Mouse (Mus musculus) monocyte, adult 5-6 weeks (primary cell): ENCODE measurements around the gene Osbpl5. TPM values are rescaled to one million over a fixed set of nuclear protein-coding genes. Genes with fewer than 3 reads are reported as not detected.
"Not testable (repeated sequence)": the region's sequence is repeated elsewhere in the genome, so short reads cannot be mapped to it uniquely, and the experiment has no call there.

Experiments used
- ATAC-seq: fragments of 153-309, 156-312 bp; replicated peaks from 2 replicates; pipeline ENCODE4 v1.8.0; 2017; ENCODE audit warnings: mild to moderate bottlenecking; ENCODE audit not compliant: low TSS enrichment, insufficient number of reproducible peaks, severe bottlenecking, poor library complexity, low FRiP score
- total RNA-seq: library from RNA; stranded (forward); fragments of 200-1000, 200-491, 200-594 nt; gene quantifications from 3 replicates; pipeline ENCODE4 v1.2.3, GENCODE M21; 2017

Gene Osbpl5
- total RNA-seq, 1 experiment from 2014 or later, result 16.1 TPM

DNA sequence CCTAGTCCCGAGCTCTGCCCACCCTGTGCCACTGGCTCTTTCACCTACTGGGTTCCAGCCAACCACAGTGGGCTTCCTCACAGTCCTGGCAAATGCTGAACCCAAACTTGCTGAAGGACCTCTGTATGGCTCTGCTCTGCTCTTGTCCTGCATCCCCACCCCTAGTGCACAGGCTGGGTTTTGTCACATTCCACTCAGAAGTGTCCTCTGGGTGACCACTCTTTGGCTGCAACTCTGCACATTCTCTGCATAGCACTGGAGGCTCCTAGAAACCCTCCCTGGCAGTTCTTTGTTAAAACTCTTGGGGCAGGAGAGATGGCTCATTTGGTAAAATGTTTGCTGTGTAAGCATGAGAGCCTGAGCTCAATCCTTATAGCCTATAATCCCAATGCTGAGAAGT lies 39.0 kb downstream of the Osbpl5 start:
- ATAC-seq, result no peak

DNA sequence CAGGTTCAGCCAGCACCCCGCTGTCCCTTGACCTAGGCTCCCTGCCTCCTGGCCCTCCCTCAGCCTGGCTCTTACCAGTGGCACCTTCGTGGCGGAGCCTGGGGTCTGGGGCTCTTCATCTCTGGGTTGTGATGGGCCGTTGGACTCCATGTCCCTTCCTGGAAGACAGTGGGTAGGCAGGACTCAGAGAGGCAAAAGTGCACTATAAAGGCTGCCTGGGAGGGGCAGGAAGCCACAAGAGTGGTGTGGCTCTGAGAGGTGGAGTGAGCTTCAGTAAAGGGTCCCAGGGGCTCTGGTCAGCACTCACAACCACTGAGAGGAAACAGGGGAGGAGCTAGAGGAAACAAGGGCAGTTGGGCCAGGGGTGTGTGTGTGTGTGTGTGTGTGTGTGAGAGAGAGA lies 43.4 kb downstream of the Osbpl5 start:
- 0 out of 2 replicates have a peak, but pooled peaks have one; percentile 27 for ATAC-seq

DNA sequence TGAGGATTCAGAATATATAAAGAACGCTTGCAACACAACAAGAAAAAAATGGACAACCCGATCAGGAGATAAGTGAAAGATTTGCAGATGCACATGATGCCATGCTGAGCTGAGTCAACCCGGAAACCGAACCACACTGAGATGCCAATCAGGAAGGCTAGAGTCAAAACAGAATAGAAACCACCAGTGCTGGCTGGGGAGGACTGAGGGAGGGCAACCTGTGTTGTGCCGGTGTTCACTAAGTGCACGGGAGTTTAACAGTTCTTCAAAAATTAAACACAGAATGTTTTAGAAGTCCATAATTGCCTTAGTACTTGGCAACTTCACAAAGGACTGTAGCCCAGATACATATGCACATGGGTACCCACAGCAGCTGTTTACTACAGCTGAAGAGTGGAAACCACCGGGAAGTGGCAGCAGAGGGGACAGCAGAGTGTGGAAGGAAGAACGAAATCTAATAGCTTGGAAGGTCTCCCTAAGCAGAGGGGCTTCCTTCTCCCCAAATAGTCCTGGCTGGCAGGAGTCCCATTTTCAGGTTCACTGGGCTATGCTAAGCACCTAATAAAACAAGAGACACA lies 43.9 kb downstream of the Osbpl5 start:
- 0 out of 2 replicates have a peak, but pooled peaks have one; percentile 33 for ATAC-seq

DNA sequence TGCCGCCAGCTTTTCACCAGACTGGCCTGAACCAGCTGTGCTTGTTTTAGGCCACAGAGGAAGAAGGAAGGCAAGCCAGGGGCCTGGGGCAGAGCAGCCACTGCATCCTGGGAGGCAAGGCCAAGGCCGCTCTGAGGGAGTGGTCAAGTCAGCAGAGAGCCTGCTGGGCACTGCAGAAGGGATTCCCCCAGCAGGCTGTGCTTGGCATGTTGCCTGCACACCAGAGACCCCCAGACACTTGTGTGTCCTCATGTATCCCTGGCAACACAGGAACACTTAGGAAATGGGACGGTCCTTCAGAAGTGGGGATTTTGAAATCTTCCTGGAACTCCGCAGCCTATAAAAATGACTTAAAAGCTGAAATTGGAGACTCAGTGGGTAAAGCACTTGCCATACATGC lies 44.8 kb downstream of the Osbpl5 start:
- ATAC-seq, result no peak

DNA sequence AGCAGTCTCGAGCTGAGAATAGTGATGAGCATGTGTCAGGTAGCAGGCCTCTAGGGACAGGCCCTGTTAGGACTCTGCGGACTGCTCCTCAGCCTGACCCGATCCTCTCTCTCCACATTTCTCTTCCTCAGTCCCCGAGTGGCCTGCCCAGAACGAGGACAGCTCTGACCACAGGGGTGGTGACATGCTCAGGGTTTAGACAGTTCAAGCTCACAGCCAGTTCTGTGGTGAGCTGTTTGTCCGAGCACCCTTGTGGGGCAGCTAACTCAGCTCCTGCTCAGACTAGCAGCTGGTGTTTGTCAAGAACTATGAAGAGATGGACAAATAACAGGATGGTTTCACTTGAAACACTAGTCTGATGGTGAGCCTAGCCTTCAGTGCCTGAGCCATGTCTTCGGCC lies 45.4 kb downstream of the Osbpl5 start:
- ATAC-seq, result no peak

DNA sequence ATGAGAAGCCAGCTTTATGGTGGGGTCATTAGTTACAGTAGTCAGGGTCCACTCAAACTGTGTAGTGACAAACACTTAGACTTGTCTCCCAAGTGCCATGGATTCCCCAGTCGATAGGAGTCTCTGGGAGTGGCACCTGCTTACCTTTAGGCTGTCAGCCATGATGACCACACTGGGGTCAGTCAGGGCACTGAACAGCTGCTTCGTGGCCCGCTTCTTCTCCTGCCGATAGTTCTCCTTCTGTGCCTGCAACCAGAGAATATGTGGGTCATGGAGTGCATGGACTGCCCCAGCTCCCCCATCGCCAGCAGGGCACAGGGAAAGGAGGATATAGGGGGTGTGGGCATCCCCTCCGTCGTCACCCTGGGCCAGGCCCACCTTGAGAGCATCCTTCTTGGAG lies 47.4 kb downstream of the Osbpl5 start:
- ATAC-seq, result no peak

DNA sequence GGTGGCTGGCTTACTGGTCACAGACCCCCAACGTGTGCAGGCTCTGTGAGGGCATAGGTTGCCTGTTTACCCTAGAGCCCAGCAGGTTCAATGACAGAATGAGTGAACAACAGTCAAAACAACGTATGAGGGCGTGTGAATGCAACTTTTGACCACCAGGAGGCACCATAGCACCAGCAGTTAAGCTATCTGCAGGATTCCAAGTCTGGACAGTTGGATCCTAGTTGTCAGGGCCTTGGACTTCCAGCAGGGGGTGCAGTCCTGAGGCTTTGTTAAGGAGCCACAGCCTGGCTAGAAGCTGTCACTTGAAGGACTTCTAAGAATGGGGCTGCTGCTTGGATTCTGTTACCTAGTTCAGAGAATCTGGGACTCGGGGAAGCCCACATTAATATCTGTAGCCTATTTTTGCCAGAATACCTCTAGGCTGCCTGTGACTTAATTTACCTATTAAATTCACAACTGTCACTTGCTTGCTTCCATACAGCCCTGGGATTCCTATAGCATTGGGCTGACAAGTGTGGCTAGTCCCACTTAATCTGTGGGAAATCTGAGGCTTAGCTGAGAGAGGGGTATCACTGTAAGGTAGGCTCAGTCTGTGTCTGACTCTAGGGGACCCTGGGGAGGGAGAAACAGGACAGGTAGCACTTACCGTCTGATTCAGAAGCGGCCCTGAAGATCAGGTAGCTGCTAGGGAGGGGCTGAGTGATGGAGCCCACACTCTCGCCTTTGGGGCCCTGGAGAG lies 49.9 kb downstream of the Osbpl5 start:
- peak; percentile 83 for ATAC-seq

DNA sequence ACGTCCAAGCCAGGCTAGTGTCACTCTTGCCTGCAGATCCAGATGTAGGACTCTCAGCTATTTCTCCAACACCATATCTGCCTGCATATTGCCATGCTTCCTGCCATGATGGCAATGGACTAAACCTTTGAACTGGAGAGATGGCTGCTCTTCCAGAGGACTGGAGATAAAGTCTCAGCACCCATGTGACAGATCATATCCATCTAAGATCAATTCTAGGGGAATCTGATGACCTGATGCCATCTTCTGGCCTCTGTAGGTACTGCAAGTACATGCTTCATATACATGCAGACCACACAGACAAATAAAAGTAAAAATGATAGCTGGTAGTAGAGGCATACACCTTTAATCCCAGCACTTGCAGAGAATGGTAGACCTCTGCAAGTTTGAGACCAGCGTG lies 60.6 kb downstream of the Osbpl5 start:
- ATAC-seq, result no peak; the same call in 1 of the 2 replicates

DNA sequence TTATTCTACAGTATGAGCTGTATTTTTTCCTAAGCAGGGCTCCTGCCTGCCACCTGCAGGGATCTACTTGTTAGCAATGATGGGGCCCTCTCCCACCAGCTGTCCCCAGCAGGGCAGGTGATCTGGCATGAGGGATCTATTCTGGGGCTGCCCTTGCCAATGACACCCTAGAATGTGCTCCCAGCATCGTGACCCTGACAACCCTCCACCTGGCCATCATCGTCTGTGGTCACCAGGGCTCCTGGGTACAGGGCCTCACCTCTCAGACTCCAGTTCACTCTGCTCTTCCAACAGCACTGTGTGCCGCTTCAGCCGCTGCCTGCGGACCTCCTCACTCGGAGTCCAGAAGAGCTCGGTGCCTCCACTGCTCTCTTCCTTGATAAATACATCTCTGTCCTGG lies 62.2 kb downstream of the Osbpl5 start:
- no peak for ATAC-seq

DNA sequence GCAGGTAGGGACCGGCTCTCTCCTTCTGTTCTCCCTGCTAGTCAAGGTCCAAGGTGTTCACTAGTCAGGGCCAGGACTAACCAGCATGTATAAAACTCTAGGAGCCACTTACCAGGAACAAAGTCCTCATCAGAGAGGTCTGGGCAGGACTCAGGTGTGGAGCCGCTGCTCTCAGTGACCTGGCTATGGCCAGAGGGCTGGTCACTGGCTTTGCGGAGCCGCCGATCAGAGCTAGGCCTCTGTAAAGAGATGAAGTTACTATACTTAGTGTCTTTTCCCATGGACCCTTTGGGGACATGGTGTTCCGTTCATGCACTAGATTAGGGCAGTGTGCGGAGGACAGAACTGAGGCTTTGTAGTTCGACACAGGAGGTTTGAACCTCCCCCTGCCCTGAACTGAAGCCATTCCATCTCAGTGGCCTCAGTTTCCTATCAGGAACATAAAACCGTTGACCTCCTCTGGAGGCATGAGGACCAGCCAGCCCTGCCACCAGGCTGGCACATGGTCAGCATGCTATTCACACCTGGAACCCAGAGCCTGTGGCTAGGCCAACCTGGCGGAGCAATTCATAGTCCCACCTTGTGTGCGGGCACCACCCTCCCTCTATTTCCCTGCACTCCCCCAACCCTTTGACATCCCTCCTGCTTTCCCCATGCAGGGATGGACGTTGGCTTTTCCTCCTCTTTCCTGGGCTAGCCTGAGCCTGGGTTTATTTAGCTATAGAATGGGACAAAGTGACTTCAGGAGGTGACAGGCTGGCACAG lies 63.9 kb downstream of the Osbpl5 start:
- ATAC-seq, result no peak

DNA sequence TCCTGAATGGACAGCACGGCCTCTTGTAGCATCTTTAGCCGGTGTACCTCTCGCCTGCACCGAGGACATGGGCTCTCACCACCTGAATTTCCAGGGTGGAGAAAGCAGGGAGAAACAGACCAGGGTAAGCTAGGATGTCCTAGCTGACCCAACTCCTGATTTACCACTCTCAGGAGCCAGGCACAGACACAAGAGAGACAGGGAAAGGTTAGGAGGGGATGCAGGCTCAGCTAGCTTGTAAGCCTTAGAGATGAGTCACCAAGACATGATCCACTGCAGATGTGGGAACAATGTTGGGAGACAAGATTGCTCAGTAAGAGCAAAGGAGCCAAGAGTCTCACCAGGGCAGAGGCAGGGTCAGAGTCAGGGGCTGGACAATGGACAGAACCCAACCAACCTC lies 64.9 kb downstream of the Osbpl5 start:
- ATAC-seq, result no peak

DNA sequence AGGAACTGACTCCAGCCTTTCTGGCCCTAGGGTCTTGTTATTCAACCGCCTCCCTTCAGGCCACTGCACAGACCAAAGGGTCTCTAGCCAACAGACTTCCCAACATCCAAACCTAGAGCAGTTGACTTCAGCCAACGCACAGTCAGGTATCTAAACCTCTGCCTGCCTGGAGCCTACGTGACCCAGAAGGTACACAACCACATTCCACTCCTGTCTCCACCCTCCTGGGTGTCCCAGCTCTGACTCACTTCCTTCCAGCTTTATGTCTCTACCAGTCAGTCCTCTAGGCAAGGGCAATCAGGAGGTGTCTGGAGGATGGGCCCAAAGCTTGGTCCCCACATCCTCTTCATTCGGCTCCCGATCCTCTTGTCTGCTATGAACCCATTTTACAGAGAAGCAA lies 65.6 kb downstream of the Osbpl5 start:
- ATAC-seq, result no peak

DNA sequence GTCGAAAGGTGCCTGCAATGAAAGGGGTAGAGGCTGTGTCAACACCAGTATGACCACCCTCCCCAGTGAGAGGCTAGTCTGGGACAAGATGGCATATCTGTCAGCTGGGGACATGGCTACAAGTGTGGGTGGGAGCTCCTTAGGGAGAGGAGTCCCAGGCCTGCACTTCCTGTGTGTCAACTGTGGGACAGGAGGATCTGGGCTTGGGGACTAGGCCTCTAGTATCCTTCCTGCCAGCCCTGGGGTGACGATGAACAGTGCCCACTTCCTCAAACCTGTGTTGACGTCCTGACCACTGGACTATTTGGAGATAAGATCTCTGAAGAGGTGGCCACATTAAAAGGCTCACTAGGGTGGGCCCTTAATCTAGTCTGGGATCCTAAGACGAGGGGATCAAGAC lies 66.8 kb downstream of the Osbpl5 start:
- no peak for ATAC-seq

DNA sequence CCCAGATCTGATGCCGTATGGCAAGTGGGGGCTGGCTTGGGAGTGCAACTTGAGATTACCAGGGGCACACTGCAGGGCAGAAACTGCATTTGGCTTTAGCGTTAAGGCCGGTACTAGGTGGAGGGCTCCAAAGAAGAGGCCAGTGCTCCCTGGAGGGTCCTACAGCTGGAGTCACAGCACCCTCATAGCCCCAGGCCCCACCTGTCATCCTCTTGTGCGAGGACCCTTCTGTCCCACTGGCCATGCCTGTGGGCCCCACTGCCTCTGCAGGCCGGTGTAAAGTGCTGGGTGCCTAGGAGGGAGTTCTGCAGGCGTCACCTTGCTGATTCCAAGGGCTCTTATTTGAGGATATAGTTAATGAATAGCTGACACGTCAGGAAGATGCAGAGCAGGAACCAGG lies 67.3 kb downstream of the Osbpl5 start:
- no peak for ATAC-seq

DNA sequence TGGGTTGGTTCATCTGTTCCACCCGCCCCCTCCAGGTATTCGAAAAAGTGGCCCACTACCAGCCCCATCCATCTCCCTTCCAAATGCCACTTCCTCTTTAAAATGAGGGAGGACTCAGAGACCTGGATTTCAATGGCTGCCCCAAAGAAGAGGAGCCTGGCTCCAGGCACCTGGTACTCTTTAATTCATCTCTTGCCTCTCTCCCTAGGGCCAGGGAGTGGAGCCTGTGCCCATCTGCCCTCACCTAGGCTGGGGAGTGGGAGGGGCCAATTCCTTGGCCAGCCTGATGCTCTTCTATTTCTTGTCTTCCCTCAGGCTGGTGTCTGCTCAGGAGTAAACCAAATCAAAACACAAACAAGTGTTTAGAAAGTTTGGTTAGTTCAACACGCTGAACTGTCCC lies 70.1 kb downstream of the Osbpl5 start:
- not testable (repeated sequence) for ATAC-seq

DNA sequence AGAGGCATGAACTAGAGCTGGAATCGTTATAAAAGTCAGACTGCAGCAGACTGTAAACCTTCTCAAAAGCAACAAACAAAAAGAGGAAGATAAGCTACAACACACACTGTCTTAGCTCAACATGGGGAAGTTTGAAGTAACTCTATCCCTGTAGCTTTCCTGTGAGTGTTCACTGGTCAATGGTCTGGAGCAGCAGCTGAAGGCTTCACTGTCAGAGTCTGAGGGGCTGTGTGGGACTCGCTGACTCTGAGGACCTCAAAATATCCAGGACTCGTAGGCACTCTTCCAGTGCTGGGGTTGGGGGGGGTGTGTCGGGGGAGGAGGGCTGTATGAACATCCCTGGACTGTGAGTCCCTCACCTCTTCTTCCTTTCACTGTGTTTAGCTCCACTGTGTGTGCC lies 70.6 kb downstream of the Osbpl5 start:
- peak; percentile 34; the same call in 1 of the 2 replicates for ATAC-seq

DNA sequence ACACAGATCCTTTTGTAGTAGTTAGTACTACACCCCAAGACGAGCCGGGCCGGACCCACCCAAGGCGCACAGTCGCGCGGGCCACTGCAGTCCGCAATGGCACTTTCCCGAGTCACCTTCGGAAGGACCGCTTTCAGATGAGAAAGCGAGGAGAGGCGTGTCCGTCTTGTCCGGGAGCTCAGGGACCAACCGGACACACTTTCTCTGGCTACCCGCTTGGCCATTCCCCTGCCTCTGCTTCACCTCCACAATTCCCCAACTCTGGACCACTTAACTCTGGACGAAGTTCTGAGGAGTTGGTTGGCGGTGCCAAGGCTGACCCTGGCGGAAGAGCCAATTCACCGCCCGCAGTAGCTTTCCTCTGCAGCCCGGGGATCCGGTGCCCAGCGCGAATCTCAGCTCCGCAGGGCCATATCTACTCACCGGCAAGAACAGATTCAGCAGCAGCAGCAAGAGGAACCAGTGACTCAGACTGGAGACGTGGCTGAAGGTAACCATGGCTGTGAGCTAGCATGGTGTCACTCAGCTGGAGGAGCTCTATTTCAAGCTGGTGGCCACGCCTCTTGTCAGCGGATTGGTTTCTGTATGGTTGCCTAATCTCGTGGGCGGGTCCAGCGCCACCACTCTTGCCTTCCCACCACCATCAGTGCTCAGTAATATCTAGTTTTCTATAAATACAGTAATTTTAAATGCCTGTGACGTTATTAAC lies 71.3 kb downstream of the Osbpl5 start, which contains the start of gene Tnfrsf23:
Tnfrsf23 (minus strand) TSS at position 514 of the 709 bp plus-strand sequence.
- ATAC-seq, result peak; percentile 94

DNA sequence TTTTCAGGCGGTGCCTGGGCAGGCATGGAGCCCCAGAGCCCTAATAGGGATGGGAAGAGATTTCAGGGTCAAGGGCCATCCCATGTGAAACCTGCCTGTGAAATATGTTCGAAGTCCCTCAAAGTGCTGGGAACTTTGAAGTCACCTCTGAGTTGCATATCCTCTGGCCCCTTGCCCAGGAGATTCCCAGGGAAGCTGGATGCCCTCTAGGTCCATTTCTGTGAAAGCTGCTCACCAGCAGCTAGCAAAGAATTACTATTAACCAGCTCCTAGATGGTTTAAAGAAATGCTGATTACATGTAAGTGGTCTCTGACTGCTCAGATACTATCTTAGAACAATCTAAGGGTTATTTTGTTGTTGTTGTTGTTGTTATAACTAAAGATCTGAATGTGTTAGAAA lies 72.2 kb downstream of the Osbpl5 start:
- ATAC-seq, result not testable (repeated sequence)

DNA sequence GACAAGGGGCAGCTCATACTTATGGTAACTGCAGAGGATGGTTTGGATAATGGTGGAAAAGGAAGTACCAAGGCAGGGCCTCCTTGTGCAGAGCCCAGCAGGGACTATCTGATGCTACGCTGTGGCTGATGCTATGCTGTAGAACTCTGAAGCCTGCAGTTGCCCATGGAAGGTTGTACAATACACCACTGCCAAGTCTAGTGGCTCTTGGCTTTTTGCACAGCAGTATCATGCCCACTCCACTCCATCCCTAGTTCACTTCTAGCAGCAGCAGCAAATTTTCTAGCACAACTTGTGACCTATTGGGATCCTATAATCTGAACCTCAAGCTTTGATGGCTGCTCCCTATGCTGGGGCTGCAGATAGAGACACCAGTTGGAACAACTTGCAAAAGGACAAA lies 75.2 kb downstream of the Osbpl5 start:
- no peak for ATAC-seq
